Mouse (Mus musculus): Measurements from ENCODE around the gene Ccdc9.

- TF ChIP-seq UBTF (IDR thresholded peaks at IDR 0.05; ENCODE audit: low read depth, low read length): no peak
- no peak for TF ChIP-seq MAX (IDR thresholded peaks at IDR 0.05; ENCODE audit: low read length)
- TF ChIP-seq BHLHE40 (IDR thresholded peaks at IDR 0.05; ENCODE audit: low read depth, low read length): no peak
- no peak; the same call in 1 of the 2 replicates for TF ChIP-seq MYC (IDR thresholded peaks at IDR 0.05; ENCODE audit: low read depth, low read length)
- TF ChIP-seq USF2 (conservative IDR thresholded peaks at IDR 0.05; ENCODE audit: low read depth, low read length): no peak
- TF ChIP-seq ZNF384 (IDR thresholded peaks at IDR 0.05; ENCODE audit: low read depth, low read length): no peak
- no peak for TF ChIP-seq JUND (conservative IDR thresholded peaks at IDR 0.05; ENCODE audit: low read depth, low read length)
- no peak for TF ChIP-seq CTCF (conservative IDR thresholded peaks at IDR 0.05 in 1 of 2, IDR thresholded peaks at IDR 0.05 in 1 of 2; ENCODE audit: low read depth in 2 of 2, low read length in 2 of 2)
- TF ChIP-seq ELF1 (IDR thresholded peaks at IDR 0.05; ENCODE audit: low read depth, low read length): no peak
These were observed 421 bp upstream of the Ccdc9 start for GRCm38 (mm10) chr7:16287016-16287415.
